Mouse (Mus musculus) embryo, embryonic 9.5 days (tissue): Measurements from ENCODE around the gene Olfr338.
"Not testable (repeated sequence)": the region's sequence is repeated elsewhere in the genome, so short reads cannot be mapped to it uniquely, and the experiment has no call there.

ENCODE experiments used
- DNase-seq: peaks from one replicate; pipeline ENCODE4 v3.0.0-alpha.2; 2017; ENCODE audit errors: extremely low spot score

The Olfr338 gene

DNA sequence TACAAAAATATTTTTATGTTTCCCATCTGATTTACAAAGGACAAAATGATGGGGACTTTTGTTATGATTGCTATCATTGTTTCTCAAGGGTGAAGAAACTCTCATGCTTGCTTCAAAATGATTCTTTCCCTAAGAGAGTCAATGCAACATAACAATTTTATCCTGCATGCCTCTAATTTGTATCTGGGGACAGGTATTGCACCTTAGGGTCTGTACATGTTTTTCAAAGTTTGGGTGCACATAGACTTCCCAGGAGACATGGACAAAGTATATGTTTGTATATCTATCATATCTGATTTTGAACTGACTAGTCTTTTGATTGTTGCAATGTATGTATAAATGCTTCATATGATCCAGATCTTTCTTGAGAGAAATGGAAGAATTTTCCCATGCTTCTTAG, at the start of gene Olfr338:
Olfr338 (plus strand) TSS at position 301 of the 400 bp plus-strand sequence.
- no peak for DNase-seq

DNA sequence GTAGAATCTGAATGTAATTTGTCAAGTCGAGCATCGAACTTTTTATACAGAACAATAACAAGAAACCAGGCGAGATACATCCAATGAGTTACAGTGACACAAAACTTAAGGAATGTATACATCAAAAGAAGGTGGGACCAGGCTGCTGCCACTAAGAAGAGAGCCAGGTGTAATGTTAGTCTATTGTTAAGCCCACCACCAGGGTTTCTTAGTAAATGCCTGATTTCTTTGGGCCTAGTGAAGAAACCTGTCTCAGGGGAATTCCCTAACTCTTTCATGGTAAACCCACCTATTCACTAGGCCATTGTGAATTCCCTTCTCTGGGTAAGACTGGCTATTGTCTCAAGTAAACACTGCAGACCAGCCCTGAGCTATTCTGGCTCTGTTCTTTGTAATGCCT, 41.9 kb downstream of the Olfr338 start:
- not testable (repeated sequence) for DNase-seq

DNA sequence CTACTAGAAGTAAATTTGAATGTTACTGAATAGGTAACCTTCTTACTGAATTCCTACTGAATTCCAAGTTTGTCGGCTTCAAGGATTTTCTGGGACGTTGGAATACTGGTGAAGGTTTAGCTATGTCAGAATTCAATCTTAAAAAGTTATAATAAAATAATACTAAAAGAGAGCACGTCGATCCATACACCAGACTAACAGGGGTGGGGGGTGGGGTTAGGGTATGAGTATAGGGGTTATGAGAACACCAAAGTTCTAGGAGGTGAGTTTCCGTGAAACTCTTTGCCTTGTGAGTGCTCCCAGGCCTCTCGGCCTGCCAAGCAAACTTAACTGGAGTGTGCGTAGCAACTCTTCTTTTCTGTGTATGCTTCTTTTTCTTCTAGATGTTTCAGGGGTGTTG, 42.3 kb downstream of the Olfr338 start:
- not testable (repeated sequence) for DNase-seq

DNA sequence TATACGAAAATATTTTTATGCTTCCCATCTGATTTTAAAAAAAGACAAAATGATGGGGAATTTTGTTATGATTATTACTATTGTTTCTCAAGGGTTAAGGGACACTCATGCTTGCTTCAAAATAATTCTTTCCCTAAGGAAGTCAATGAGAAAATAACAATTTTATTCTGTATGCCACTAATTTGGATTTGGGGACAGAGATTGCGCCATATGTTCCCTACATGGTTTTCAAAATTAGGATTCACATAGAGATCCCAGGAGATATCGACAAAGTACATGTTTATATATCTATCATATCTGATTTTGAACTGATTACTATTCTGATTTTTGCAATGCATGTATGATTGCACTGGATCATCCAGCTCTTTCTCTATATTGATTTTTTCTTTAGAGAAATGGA, 45.3 kb downstream of the Olfr338 start, which contains the start of gene Olfr339:
Olfr339 (plus strand) TSS at position 301 of the 400 bp plus-strand sequence.
- DNase-seq = no peak
